Mouse (Mus musculus) ES-Bruce4 (cell line): ENCODE results near the gene Cspg4.

Experiments
- CTCF ChIP-seq: IDR thresholded peaks from one replicate; pipeline ENCODE4 v1.8.1; 2011; ENCODE audit warnings: low read depth, low read length
- POLR2A ChIP-seq: IDR thresholded peaks from one replicate; pipeline ENCODE4 v1.8.1; 2011; ENCODE audit warnings: low read length; ENCODE audit not compliant: insufficient read depth

DNA sequence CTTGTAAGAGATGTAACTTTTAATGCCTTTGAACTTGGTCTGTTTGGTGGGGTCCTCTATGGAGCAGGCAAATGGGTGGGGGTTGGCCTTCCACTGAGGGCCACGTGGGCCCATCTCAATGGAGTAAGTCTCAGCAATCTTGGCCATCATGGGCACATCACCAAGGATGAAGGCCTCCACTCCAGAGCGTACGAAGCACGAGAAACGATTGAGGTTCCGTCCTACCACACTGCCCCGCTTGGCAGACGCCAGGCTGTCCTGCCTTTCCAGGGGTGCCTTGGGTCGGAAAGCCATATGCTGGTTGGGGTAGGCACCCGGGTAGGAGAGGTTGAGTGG lies 61.2 kb downstream of the Cspg4 start:
- TF ChIP-seq CTCF (no peak), POLR2A (no peak)
